Mouse (Mus musculus) right cerebral cortex, postnatal 36 days (tissue): ENCODE results near the gene Shroom4.
A peak's percentile ranks its signal among the peaks of the same experiment; 100 is the strongest.

ENCODE experiments used
- DNase-seq, 2 experiments: peaks; one replicate each; pipeline ENCODE4 v3.0.0; 2022; ENCODE audit warnings: low spot score in 2 of 2, mixed read lengths in 1 of 2

Gene Shroom4

GRCm38 (mm10) chrX:6495456-6495855 is 95.8 kb downstream of the Shroom4 start:
- DNase-seq: no peak

GRCm38 (mm10) chrX:6496374-6496773 is 96.7 kb downstream of the Shroom4 start:
- no peak for DNase-seq

- no peak for DNase-seq
Observed at GRCm38 (mm10) chrX:6501850-6502249, 102.2 kb downstream of the Shroom4 start.

GRCm38 (mm10) chrX:6517217-6517616 is 117.6 kb downstream of the Shroom4 start:
- no peak for DNase-seq

GRCm38 (mm10) chrX:6518421-6518820 is 118.8 kb downstream of the Shroom4 start:
- no peak for DNase-seq

GRCm38 (mm10) chrX:6522935-6523334 is 123.3 kb downstream of the Shroom4 start:
- DNase-seq: no peak

GRCm38 (mm10) chrX:6536636-6537035 is 137.0 kb downstream of the Shroom4 start:
- no peak for DNase-seq

- DNase-seq: no peak
Observed at GRCm38 (mm10) chrX:6537689-6538088, 138.0 kb downstream of the Shroom4 start.

- no peak for DNase-seq
Observed at GRCm38 (mm10) chrX:6565066-6565465, 165.4 kb downstream of the Shroom4 start.

GRCm38 (mm10) chrX:6574511-6574910 is 174.9 kb downstream of the Shroom4 start:
- no peak for DNase-seq

GRCm38 (mm10) chrX:6577001-6577400 is 177.3 kb downstream of the Shroom4 start:
- no peak for DNase-seq

GRCm38 (mm10) chrX:6580671-6581070 is 181.0 kb downstream of the Shroom4 start:
- no peak for DNase-seq

GRCm38 (mm10) chrX:6581181-6581580 is 181.5 kb downstream of the Shroom4 start:
- no peak for DNase-seq

GRCm38 (mm10) chrX:6582646-6583045 is 183.0 kb downstream of the Shroom4 start:
- no peak for DNase-seq

GRCm38 (mm10) chrX:6594183-6594582 is 194.5 kb downstream of the Shroom4 start:
- DNase-seq: no peak

GRCm38 (mm10) chrX:6654024-6654423 is 254.4 kb downstream of the Shroom4 start:
- peak in 1 of 2 experiments; percentile 0 for DNase-seq

- DNase-seq: no peak
Observed at GRCm38 (mm10) chrX:6658820-6659324, 259.2 kb downstream of the Shroom4 start.
